Mouse (Mus musculus) frontal cortex, adult 2 months (tissue): ENCODE measurements around the gene Hk1. TPM values are rescaled to one million over a fixed set of nuclear protein-coding genes. Genes with fewer than 3 reads are reported as not detected.
"Not testable (repeated sequence)": the region's sequence is repeated elsewhere in the genome, so short reads cannot be mapped to it uniquely, and the experiment has no call there.

Experiments
- DNase-seq, 2 experiments: peaks; one replicate each; pipeline ENCODE4 v3.0.0; 2022; ENCODE audit warnings: low spot score in 1 of 2; ENCODE audit errors: extremely low spot score in 1 of 2
- polyA plus RNA-seq: library from polyadenylated mRNA; depleted of rRNA; stranded (reverse); fragments of >200 nt; gene quantifications from 2 replicates; pipeline ENCODE4 v1.2.3, GENCODE M21; 2012

Hk1 gene
- polyA plus RNA-seq, 1 experiment = 220 TPM

- not testable (repeated sequence) for DNase-seq
Measured at GRCm38 (mm10) chr10:62322821-62323220, 56.9 kb downstream of the Hk1 start.

GRCm38 (mm10) chr10:62321457-62321856, 58.3 kb downstream of the Hk1 start:
- no peak for DNase-seq

- peak in 1 of 2 experiments; percentile 40 for DNase-seq
Measured at GRCm38 (mm10) chr10:62320402-62320978, 59.2 kb downstream of the Hk1 start.

GRCm38 (mm10) chr10:62319154-62319553, 60.6 kb downstream of the Hk1 start:
- no peak for DNase-seq

- no peak for DNase-seq
Measured at GRCm38 (mm10) chr10:62316467-62316866, 63.2 kb downstream of the Hk1 start.

GRCm38 (mm10) chr10:62313885-62314424, 65.8 kb downstream of the Hk1 start:
- no peak for DNase-seq

GRCm38 (mm10) chr10:62313140-62313539, 66.6 kb downstream of the Hk1 start:
- no peak for DNase-seq

GRCm38 (mm10) chr10:62311464-62311863, 68.2 kb downstream of the Hk1 start:
- DNase-seq = peak in 1 of 2 experiments; percentile 42

GRCm38 (mm10) chr10:62310259-62311039, 69.3 kb downstream of the Hk1 start:
- no peak for DNase-seq

- no peak for DNase-seq
Measured at GRCm38 (mm10) chr10:62309593-62309992, 70.1 kb downstream of the Hk1 start.

GRCm38 (mm10) chr10:62308896-62309491, 70.7 kb downstream of the Hk1 start:
- no peak for DNase-seq

GRCm38 (mm10) chr10:62306483-62306882, 73.2 kb downstream of the Hk1 start:
- no peak for DNase-seq

GRCm38 (mm10) chr10:62305090-62305489, 74.6 kb downstream of the Hk1 start:
- DNase-seq = no peak

GRCm38 (mm10) chr10:62300006-62300827, 79.5 kb downstream of the Hk1 start:
- peak; percentile 44 to 74 for DNase-seq

GRCm38 (mm10) chr10:62296086-62296872, 83.4 kb downstream of the Hk1 start:
- DNase-seq = no peak

- peak; percentile 18 to 44 for DNase-seq
Measured at GRCm38 (mm10) chr10:62294112-62294511, 85.6 kb downstream of the Hk1 start.

- no peak for DNase-seq
Measured at GRCm38 (mm10) chr10:62287460-62288124, 92.1 kb downstream of the Hk1 start.

- DNase-seq = no peak
Measured at GRCm38 (mm10) chr10:62283206-62283792, 96.4 kb downstream of the Hk1 start.

GRCm38 (mm10) chr10:62282782-62283181, 96.9 kb downstream of the Hk1 start:
- DNase-seq = peak; percentile 24 to 64
